Mouse (Mus musculus): Measurements from ENCODE around the gene Ssbp3. TPM values are rescaled to one million over a fixed set of nuclear protein-coding genes. Genes with fewer than 3 reads are reported as not detected.
A peak's percentile ranks its signal among the peaks of the same experiment; 100 is the strongest.

The Ssbp3 gene
- polyA plus RNA-seq, 1 experiment from 2014 or later: 43.3 TPM

DNA sequence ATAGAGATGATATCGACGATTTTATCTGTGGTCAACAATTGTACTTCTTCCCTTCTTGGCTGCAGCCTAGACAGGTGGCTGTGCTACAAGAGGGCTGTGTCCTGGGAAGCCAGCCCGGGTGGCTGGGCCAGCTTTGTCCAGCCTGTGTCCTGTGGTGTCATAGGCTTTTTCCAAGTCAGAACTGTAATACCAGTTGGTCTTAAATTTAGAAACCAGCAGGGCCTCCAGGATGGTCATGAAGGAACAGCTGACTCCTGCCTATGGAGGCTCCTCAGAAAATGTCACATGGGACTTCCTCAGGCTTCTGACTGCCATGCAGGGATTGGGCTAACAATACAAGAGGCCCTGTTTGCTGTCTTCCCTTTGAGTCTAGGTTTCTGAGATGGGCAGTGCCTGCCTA lies 102.1 kb downstream of the Ssbp3 start:
- WGBS: 71% methylated on average over 3 of the region's 3 CpGs
- Histone ChIP-seq H3K4me2 (ENCODE audit: low read length) (no peak overlapping the region), H3K27me3 (ENCODE audit: control insufficient read depth, insufficient read depth, low read length) (no peaks in the 10 kb centered on the region), H3K36me3 (ENCODE audit: control insufficient read depth, insufficient read depth, low read length) (peaks cover 21% of the 10 kb centered on the region), H3K9ac (ENCODE audit: low read length) (no peak overlapping the region), H3K4me1 (ENCODE audit: control insufficient read depth in 2 of 2, insufficient read depth in 2 of 2, low read length in 2 of 2) (peaks cover 22 to 55% of the 10 kb centered on the region in 2 experiments), H3K9me3 (ENCODE audit: control insufficient read depth, low read length) (no peaks in the 10 kb centered on the region), H3K27ac (replicated peaks in 1 of 2; ENCODE audit: control insufficient read depth in 1 of 2, insufficient read depth in 1 of 2, low read depth in 2 of 2, low read length in 2 of 2) (no peak overlapping the region), H3K4me3 (ENCODE audit: control insufficient read depth in 1 of 2, insufficient read depth in 1 of 2, low read depth in 1 of 2, low read length in 2 of 2) (no peak overlapping the region)
- no peak for ATAC-seq (ENCODE audit: insufficient number of reproducible peaks, insufficient read depth, low FRiP score, low read depth)

DNA sequence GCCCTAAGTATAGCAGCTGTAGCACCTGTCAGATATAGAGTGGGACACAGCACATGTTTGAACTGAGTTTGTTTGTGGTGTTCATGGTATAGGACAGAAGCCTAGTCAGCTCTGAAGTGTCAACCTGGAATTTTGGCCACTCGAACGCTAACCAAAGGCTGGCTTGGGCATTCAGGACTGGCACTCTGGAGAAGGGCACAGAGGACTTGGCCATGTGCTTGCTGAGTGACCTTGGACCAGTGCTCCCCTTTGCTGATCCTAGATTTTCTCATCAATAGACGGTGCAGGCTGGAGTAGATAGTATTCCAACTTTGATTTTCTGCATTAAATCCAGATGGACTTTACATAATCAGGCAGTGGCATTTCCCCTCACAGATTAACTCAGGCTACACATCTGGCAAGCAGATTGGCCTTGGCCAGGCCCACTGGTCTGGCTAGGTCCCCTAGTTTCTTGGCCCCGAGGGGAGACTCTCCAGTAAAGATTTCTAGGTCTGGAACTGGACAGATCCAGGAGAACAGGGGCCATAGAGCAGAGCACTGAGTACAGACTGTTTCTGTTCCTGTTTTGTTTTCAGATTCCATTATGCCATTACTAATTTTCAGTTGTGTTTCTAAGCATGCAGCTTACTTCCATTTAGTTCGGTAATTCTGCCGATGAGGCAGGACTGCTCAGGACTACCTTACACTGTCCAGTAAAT lies 102.8 kb downstream of the Ssbp3 start:
- H3K27me3 ChIP-seq (ENCODE audit: control insufficient read depth, insufficient read depth, low read length): no peaks in the 10 kb centered on the region
- no peak overlapping the region for H3K4me3 ChIP-seq (ENCODE audit: control insufficient read depth in 1 of 2, insufficient read depth in 1 of 2, low read depth in 1 of 2, low read length in 2 of 2)
- H3K9me3 ChIP-seq (ENCODE audit: control insufficient read depth, low read length): no peaks in the 10 kb centered on the region
- H3K4me1 ChIP-seq (ENCODE audit: control insufficient read depth in 2 of 2, insufficient read depth in 2 of 2, low read length in 2 of 2): peaks cover 28 to 60% of the 10 kb centered on the region in 2 experiments
- no peak overlapping the region for H3K4me2 ChIP-seq (ENCODE audit: low read length)
- peaks cover 21% of the 10 kb centered on the region for H3K36me3 ChIP-seq (ENCODE audit: control insufficient read depth, insufficient read depth, low read length)
- no peak for ATAC-seq (ENCODE audit: insufficient number of reproducible peaks, insufficient read depth, low FRiP score, low read depth)
- 0 out of 4 replicates have a peak overlapping the region, but pooled peaks of 1 of the 2 experiments have one; percentile 19 for H3K27ac ChIP-seq (replicated peaks in 1 of 2; ENCODE audit: control insufficient read depth in 1 of 2, insufficient read depth in 1 of 2, low read depth in 2 of 2, low read length in 2 of 2)
- whole genome bisulfite sequencing: 78% methylated on average over 6 of the region's 6 CpGs
- no peak overlapping the region for H3K9ac ChIP-seq (ENCODE audit: low read length)

DNA sequence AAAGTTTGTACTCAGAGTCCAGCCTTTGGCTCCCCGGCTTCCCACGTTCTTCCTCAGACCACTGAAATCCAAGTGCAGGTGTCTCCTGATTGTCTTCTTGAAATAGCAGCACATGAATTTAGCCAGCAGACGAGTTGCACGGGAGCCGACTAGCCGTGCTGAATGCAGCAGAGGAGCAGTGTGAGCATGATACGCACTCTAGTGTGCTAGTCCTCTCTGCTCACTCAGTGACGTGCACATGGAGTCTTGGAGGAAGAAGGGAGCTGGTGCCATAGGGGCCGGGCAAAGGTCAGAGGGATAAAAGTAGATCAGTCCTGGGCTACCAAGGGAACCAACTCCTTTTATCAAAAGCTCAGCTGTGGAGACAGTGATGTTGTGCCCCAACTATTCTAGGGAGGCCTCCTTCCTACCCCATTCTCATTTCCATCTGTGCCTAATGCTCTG lies 103.3 kb downstream of the Ssbp3 start:
- no peak for ATAC-seq (ENCODE audit: insufficient number of reproducible peaks, insufficient read depth, low FRiP score, low read depth)
- Histone ChIP-seq H3K9me3 (ENCODE audit: control insufficient read depth, low read length) (no peaks in the 10 kb centered on the region), H3K4me1 (ENCODE audit: control insufficient read depth in 2 of 2, insufficient read depth in 2 of 2, low read length in 2 of 2) (peaks cover 33 to 66% of the 10 kb centered on the region in 2 experiments), H3K27ac (replicated peaks in 1 of 2; ENCODE audit: control insufficient read depth in 1 of 2, insufficient read depth in 1 of 2, low read depth in 2 of 2, low read length in 2 of 2) (0 out of 4 replicates have a peak overlapping the region, but pooled peaks of 1 of the 2 experiments have one; percentile 19), H3K36me3 (ENCODE audit: control insufficient read depth, insufficient read depth, low read length) (peaks cover 21% of the 10 kb centered on the region), H3K4me3 (ENCODE audit: control insufficient read depth in 1 of 2, insufficient read depth in 1 of 2, low read depth in 1 of 2, low read length in 2 of 2) (no peak overlapping the region), H3K27me3 (ENCODE audit: control insufficient read depth, insufficient read depth, low read length) (no peaks in the 10 kb centered on the region), H3K9ac (ENCODE audit: low read length) (no peak overlapping the region), H3K4me2 (ENCODE audit: low read length) (no peak overlapping the region)
- WGBS: 53% methylated on average over 9 of the region's 9 CpGs

DNA sequence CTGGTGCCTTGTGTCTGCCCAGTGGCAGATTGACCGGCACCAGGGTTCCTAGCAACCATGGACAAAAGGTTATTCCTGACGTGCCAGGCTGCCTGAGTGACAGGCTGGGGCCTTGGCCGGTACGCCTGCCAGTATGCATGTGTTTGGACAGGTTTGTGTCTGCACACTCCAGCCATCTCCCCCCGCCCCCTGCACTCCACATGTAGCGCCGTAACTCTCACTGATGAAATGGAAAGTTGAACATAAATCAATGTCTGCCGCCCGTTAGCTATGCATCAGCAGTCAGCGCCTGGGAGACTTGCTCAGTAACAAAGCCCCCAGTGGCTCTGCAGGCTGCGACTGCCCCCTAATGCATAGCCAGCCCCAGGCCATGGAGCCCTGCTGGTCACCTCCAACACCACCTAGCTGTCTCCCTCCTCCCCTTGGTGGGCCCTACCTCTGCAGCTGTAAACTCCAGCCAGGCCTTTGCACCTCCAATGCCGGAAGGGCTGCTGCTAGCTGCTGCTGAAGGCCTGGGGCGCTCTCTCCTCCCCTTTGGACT lies 105.5 kb downstream of the Ssbp3 start:
- Histone ChIP-seq H3K27me3 (ENCODE audit: control insufficient read depth, insufficient read depth, low read length) (no peaks in the 10 kb centered on the region), H3K4me1 (ENCODE audit: control insufficient read depth in 2 of 2, insufficient read depth in 2 of 2, low read length in 2 of 2) (peaks cover 48 to 82% of the 10 kb centered on the region in 2 experiments), H3K36me3 (ENCODE audit: control insufficient read depth, insufficient read depth, low read length) (0 out of 2 replicates have a peak, but pooled peaks cover 10% of the 10 kb centered on the region), H3K4me2 (ENCODE audit: low read length) (no peak overlapping the region), H3K4me3 (ENCODE audit: control insufficient read depth in 1 of 2, insufficient read depth in 1 of 2, low read depth in 1 of 2, low read length in 2 of 2) (no peak overlapping the region), H3K27ac (replicated peaks in 1 of 2; ENCODE audit: control insufficient read depth in 1 of 2, insufficient read depth in 1 of 2, low read depth in 2 of 2, low read length in 2 of 2) (0 out of 4 replicates have a peak overlapping the region, but pooled peaks of 1 of the 2 experiments have one; percentile 2), H3K9me3 (ENCODE audit: control insufficient read depth, low read length) (no peaks in the 10 kb centered on the region), H3K9ac (ENCODE audit: low read length) (no peak overlapping the region)
- WGBS: 74% methylated on average over 13 of the region's 13 CpGs
- no peak for ATAC-seq (ENCODE audit: insufficient number of reproducible peaks, insufficient read depth, low FRiP score, low read depth)

DNA sequence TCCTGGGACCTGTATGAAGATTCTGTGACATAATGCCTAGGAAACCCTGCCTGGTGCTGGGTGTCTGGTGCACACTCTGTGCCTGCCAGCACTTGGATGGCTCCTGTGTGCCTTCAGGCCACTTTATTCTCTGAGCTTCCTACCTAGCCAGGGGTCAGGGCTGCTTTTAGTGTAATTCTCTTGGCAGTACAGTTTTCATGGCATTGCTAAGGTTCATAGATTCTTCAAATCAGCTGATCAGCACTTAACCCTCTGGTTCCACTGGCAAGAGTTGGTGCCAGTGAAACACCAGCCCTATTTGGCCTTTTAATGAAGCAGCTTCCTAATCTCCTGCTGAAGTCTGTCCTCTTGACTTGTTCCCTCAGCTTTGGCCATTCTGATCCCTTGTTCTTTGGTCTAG lies 106.8 kb downstream of the Ssbp3 start:
- ATAC-seq (ENCODE audit: insufficient number of reproducible peaks, insufficient read depth, low FRiP score, low read depth): no peak
- Histone ChIP-seq H3K4me1 (ENCODE audit: control insufficient read depth in 2 of 2, insufficient read depth in 2 of 2, low read length in 2 of 2) (peaks cover 45 to 73% of the 10 kb centered on the region in 2 experiments), H3K27me3 (ENCODE audit: control insufficient read depth, insufficient read depth, low read length) (no peaks in the 10 kb centered on the region), H3K36me3 (ENCODE audit: control insufficient read depth, insufficient read depth, low read length) (0 out of 2 replicates have a peak, but pooled peaks cover 10% of the 10 kb centered on the region), H3K4me2 (ENCODE audit: low read length) (no peak overlapping the region), H3K4me3 (ENCODE audit: control insufficient read depth in 1 of 2, insufficient read depth in 1 of 2, low read depth in 1 of 2, low read length in 2 of 2) (no peak overlapping the region), H3K9me3 (ENCODE audit: control insufficient read depth, low read length) (no peaks in the 10 kb centered on the region), H3K9ac (ENCODE audit: low read length) (no peak overlapping the region), H3K27ac (replicated peaks in 1 of 2; ENCODE audit: control insufficient read depth in 1 of 2, insufficient read depth in 1 of 2, low read depth in 2 of 2, low read length in 2 of 2) (no peak overlapping the region)

- no peak overlapping the region for H3K9ac ChIP-seq (ENCODE audit: low read length)
Measured at GRCm38 (mm10) chr4:107018521-107018920, 108.0 kb downstream of the Ssbp3 start.

GRCm38 (mm10) chr4:107019027-107019426 lies 108.5 kb downstream of the Ssbp3 start:
- H3K27me3 ChIP-seq (ENCODE audit: control insufficient read depth, insufficient read depth, low read length): no peaks in the 10 kb centered on the region
- 0 out of 2 replicates have a peak, but pooled peaks cover 10% of the 10 kb centered on the region for H3K36me3 ChIP-seq (ENCODE audit: control insufficient read depth, insufficient read depth, low read length)
- no peaks in the 10 kb centered on the region for H3K9me3 ChIP-seq (ENCODE audit: control insufficient read depth, low read length)
- no peak for ATAC-seq (ENCODE audit: insufficient number of reproducible peaks, insufficient read depth, low FRiP score, low read depth)
- peaks cover 36 to 56% of the 10 kb centered on the region in 2 experiments for H3K4me1 ChIP-seq (ENCODE audit: control insufficient read depth in 2 of 2, insufficient read depth in 2 of 2, low read length in 2 of 2)
- no peak overlapping the region for H3K9ac ChIP-seq (ENCODE audit: low read length)
- no peak overlapping the region for H3K4me3 ChIP-seq (ENCODE audit: control insufficient read depth in 1 of 2, insufficient read depth in 1 of 2, low read depth in 1 of 2, low read length in 2 of 2)
- no peak overlapping the region for H3K4me2 ChIP-seq (ENCODE audit: low read length)
- 30% methylated on average over 7 of the region's 7 CpGs for WGBS
- H3K27ac ChIP-seq (replicated peaks in 1 of 2; ENCODE audit: control insufficient read depth in 1 of 2, insufficient read depth in 1 of 2, low read depth in 2 of 2, low read length in 2 of 2): peak overlapping the region; percentile 13 to 39; a peak in 3 of 4 replicates

More at GRCm38 (mm10) chr4:107018521-107018920, 108.0 kb downstream of the Ssbp3 start:
- ATAC-seq (ENCODE audit: insufficient number of reproducible peaks, insufficient read depth, low FRiP score, low read depth): no peak
- 40% methylated on average over 3 of the region's 3 CpGs for WGBS
- no peaks in the 10 kb centered on the region for H3K27me3 ChIP-seq (ENCODE audit: control insufficient read depth, insufficient read depth, low read length)
- H3K9me3 ChIP-seq (ENCODE audit: control insufficient read depth, low read length): no peaks in the 10 kb centered on the region
- no peak overlapping the region for H3K4me3 ChIP-seq (ENCODE audit: control insufficient read depth in 1 of 2, insufficient read depth in 1 of 2, low read depth in 1 of 2, low read length in 2 of 2)
- 0 out of 2 replicates have a peak, but pooled peaks cover 10% of the 10 kb centered on the region for H3K36me3 ChIP-seq (ENCODE audit: control insufficient read depth, insufficient read depth, low read length)
- no peak overlapping the region for H3K4me2 ChIP-seq (ENCODE audit: low read length)
- peaks cover 38 to 60% of the 10 kb centered on the region in 2 experiments for H3K4me1 ChIP-seq (ENCODE audit: control insufficient read depth in 2 of 2, insufficient read depth in 2 of 2, low read length in 2 of 2)
- H3K27ac ChIP-seq (replicated peaks in 1 of 2; ENCODE audit: control insufficient read depth in 1 of 2, insufficient read depth in 1 of 2, low read depth in 2 of 2, low read length in 2 of 2): peak overlapping the region; percentile 13 to 39; a peak in 3 of 4 replicates

Data from heart, embryonic 14.5 days (tissue).